ENCODE assay signal across 8 mouse cellular contexts in the genomic region with DNA sequence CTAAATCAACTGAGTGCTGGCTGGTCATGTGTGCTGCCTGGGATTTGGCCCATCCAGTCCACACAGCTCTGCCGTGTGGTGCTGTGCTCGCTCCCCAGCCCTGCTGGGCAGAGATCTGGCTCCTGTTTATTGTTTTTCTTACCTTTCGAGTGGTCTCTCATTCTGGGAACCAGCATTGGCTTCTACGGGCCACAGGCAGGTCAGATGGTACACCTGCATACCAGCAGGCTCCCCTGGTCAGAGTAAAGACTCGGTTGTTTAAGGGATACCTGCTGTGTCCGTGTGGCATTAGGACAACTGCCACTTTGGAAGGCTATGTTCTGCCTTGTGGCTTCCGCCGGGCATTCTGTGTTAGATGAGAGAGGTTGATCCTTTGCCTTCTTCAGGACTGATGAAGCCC.
"Had no signal": no experiment of that assay in that cellular context is flagged by ENCODE, and none has a peak within 500 bp of the region (broad histone marks: within the 10 kb centered on the region; RNA-seq: fewer than 3 reads in every experiment).

No protein-coding gene starts in this region.

- DNase-seq: kidney, postnatal 25 days; liver; liver, embryonic 13.5 days; liver, postnatal 0 days; lung, postnatal 14 days; right cerebral cortex, postnatal 14 days; thymus, adult 2 months had no signal

- ATAC-seq: liver, postnatal 0 days; midbrain, embryonic 15.5 days had no signal
